Mouse (Mus musculus) lung, postnatal 0 days (tissue): ENCODE data around the gene Egfl7.

ENCODE experiments used
- CTCF ChIP-seq: IDR thresholded peaks from 2 replicates; pipeline ENCODE4 v1.5.1; 2016; ENCODE audit warnings: antibody characterized with exemption, mild to moderate bottlenecking
- EP300 ChIP-seq: IDR thresholded peaks from 2 replicates; pipeline ENCODE4 v1.6.1; 2016; ENCODE audit warnings: antibody characterized with exemption, mild to moderate bottlenecking, control low read depth

DNA sequence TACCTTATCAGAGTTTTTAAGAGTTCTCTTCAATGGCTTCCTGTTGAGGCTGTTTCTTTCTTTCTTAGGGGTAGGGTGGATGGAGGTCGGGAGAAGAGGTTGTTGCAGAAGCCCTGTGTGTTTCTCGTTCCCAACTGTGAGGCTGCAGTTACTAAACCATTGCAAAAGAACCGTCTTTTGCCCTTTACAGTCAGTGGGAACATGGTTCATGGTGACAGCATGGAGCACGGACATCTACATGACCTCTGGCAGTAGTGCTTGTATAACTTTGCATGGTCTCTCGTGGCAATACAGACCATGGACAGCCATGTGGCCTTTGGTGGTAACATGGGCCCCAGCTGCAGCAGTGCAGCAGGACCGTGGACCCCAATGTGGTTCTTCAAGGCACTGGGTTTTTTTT, 37.5 kb downstream of the Egfl7 start:
- no peak for TF ChIP-seq CTCF
- TF ChIP-seq EP300, result no peak
